Mouse (Mus musculus) adrenal gland, adult (tissue): Measurements from ENCODE around the gene Sh3bgrl2.
A peak's percentile ranks its signal among the peaks of the same experiment; 100 is the strongest.

Source experiments
- DNase-seq, 2 experiments: peaks; one replicate each; pipeline ENCODE4 v3.0.0; 2022 to 2023; ENCODE audit warnings: low spot score in 1 of 2; ENCODE audit not compliant: inconsistent age in 2 of 2

Sh3bgrl2 gene

GRCm38 (mm10) chr9:83587116-83587515, 39.0 kb downstream of the Sh3bgrl2 start:
- no peak for DNase-seq

- peak in 1 of 2 experiments; percentile 49 for DNase-seq
Measured at GRCm38 (mm10) chr9:83589063-83589462, 40.9 kb downstream of the Sh3bgrl2 start.

- no peak for DNase-seq
Measured at GRCm38 (mm10) chr9:83589680-83590467, 41.7 kb downstream of the Sh3bgrl2 start.

GRCm38 (mm10) chr9:83591848-83592456, 43.8 kb downstream of the Sh3bgrl2 start:
- no peak for DNase-seq

GRCm38 (mm10) chr9:83593811-83594210, 45.7 kb downstream of the Sh3bgrl2 start:
- peak; percentile 47 to 59 for DNase-seq

GRCm38 (mm10) chr9:83596132-83596531, 48.0 kb downstream of the Sh3bgrl2 start:
- DNase-seq, result no peak

GRCm38 (mm10) chr9:83596646-83597481, 48.7 kb downstream of the Sh3bgrl2 start:
- DNase-seq, result peak in 1 of 2 experiments; percentile 74

GRCm38 (mm10) chr9:83598047-83598446, 49.9 kb downstream of the Sh3bgrl2 start:
- no peak for DNase-seq

- no peak for DNase-seq
Measured at GRCm38 (mm10) chr9:83599505-83599904, 51.4 kb downstream of the Sh3bgrl2 start.

- no peak for DNase-seq
Measured at GRCm38 (mm10) chr9:83600286-83601048, 52.3 kb downstream of the Sh3bgrl2 start.

GRCm38 (mm10) chr9:83602176-83602770, 54.1 kb downstream of the Sh3bgrl2 start:
- DNase-seq, result no peak

- no peak for DNase-seq
Measured at GRCm38 (mm10) chr9:83603159-83603558, 55.0 kb downstream of the Sh3bgrl2 start.

- no peak for DNase-seq
Measured at GRCm38 (mm10) chr9:83605886-83606640, 57.9 kb downstream of the Sh3bgrl2 start.

GRCm38 (mm10) chr9:83608135-83608534, 60.0 kb downstream of the Sh3bgrl2 start:
- DNase-seq, result no peak

GRCm38 (mm10) chr9:83609422-83610297, 61.5 kb downstream of the Sh3bgrl2 start:
- DNase-seq, result peak; percentile 78 to 90

GRCm38 (mm10) chr9:83615912-83616585, 67.9 kb downstream of the Sh3bgrl2 start:
- DNase-seq, result no peak

- no peak for DNase-seq
Measured at GRCm38 (mm10) chr9:83616586-83617081, 68.5 kb downstream of the Sh3bgrl2 start.

- no peak for DNase-seq
Measured at GRCm38 (mm10) chr9:83623455-83623854, 75.3 kb downstream of the Sh3bgrl2 start.
